Mouse (Mus musculus) stomach, embryonic 15.5 days (tissue): ENCODE results near the gene Myo3b. TPM values are rescaled to one million over a fixed set of nuclear protein-coding genes. Genes with fewer than 3 reads are reported as not detected.
A peak's percentile ranks its signal among the peaks of the same experiment; 100 is the strongest.

Experiments
- ATAC-seq: fragments of 200-750 bp; cut with Nextera tagmentation; 2 replicates; pipeline ENCODE4 v1.8.0; 2017; ENCODE audit warnings: low read depth, moderate number of reproducible peaks, moderate TSS enrichment; ENCODE audit not compliant: insufficient read depth, low FRiP score
- H3K27ac ChIP-seq: fragments of 300-500 bp; sonication (generic); 2 replicates; pipeline ENCODE4 v1.5.1; 2015; ENCODE audit warnings: mild to moderate bottlenecking, inconsistent platforms
- H3K27me3 ChIP-seq: fragments of 300-500 bp; sonication (generic); replicated peaks from 2 replicates; pipeline ENCODE4 v1.6.1; 2015; ENCODE audit warnings: inconsistent platforms
- H3K36me3 ChIP-seq: fragments of 300-500 bp; sonication (generic); 2 replicates; pipeline ENCODE4 v1.6.1; 2015; ENCODE audit warnings: inconsistent platforms
- H3K4me1 ChIP-seq: fragments of 300-500 bp; sonication (generic); 2 replicates; pipeline ENCODE4 v1.6.1; 2015; ENCODE audit warnings: inconsistent platforms
- H3K4me2 ChIP-seq: fragments of 300-500 bp; sonication (generic); 2 replicates; pipeline ENCODE4 v1.6.1; 2015; ENCODE audit warnings: mild to moderate bottlenecking, inconsistent platforms
- H3K4me3 ChIP-seq: fragments of 300-500 bp; sonication (generic); replicated peaks from 2 replicates; pipeline ENCODE4 v1.5.1; 2015; ENCODE audit warnings: inconsistent platforms
- H3K9ac ChIP-seq: fragments of 300-500 bp; sonication (generic); 2 replicates; pipeline ENCODE4 v1.6.1; 2015; ENCODE audit warnings: inconsistent platforms
- H3K9me3 ChIP-seq: fragments of 300-500 bp; sonication (generic); 2 replicates; pipeline ENCODE4 v1.6.1; 2016; ENCODE audit warnings: inconsistent platforms
- whole genome bisulfite sequencing: fragments of 180-500 bp; shearing (Covaris S2); methylation state at CpG from one replicate; pipeline ENCODE4 v1.1.7; 2015; 5-methylcytosine and 5-hydroxymethylcytosine counted together
- polyA plus RNA-seq: library from polyadenylated mRNA; unstranded; fragments of >200 nt; fragmentation: Nextera tagmentation; extraction: Ambion mirVana; gene quantifications from 2 replicates; pipeline ENCODE4 v1.2.1, GENCODE M21; 2015

The Myo3b gene
- polyA plus RNA-seq, 1 experiment from 2014 or later, result 0.37 TPM

- H3K36me3 ChIP-seq, result no peaks in the 10 kb centered on the region
- no peaks in the 10 kb centered on the region for H3K27me3 ChIP-seq
- H3K9me3 ChIP-seq, result no peaks in the 10 kb centered on the region
- ATAC-seq, result no peak
- H3K27ac ChIP-seq, result no peak overlapping the region
- no peak overlapping the region for H3K4me2 ChIP-seq
- no peak overlapping the region for H3K4me3 ChIP-seq
- WGBS, result 49% methylated on average over 5 of the region's 5 CpGs
- H3K4me1 ChIP-seq, result no peaks in the 10 kb centered on the region
- H3K9ac ChIP-seq, result no peak overlapping the region
Measured at GRCm38 (mm10) chr2:70407729-70408128, 368.8 kb downstream of the Myo3b start.

- WGBS, result 64% methylated on average over 4 of the region's 4 CpGs
- H3K9ac ChIP-seq, result no peak overlapping the region
- no peak overlapping the region for H3K4me3 ChIP-seq
- no peaks in the 10 kb centered on the region for H3K9me3 ChIP-seq
- no peaks in the 10 kb centered on the region for H3K4me1 ChIP-seq
- ATAC-seq, result no peak
- no peaks in the 10 kb centered on the region for H3K27me3 ChIP-seq
- no peak overlapping the region for H3K4me2 ChIP-seq
- no peaks in the 10 kb centered on the region for H3K36me3 ChIP-seq
- H3K27ac ChIP-seq, result no peak overlapping the region
Measured at GRCm38 (mm10) chr2:70410298-70410885, 371.5 kb downstream of the Myo3b start.

- Histone ChIP-seq H3K27ac (no peak overlapping the region), H3K27me3 (no peaks in the 10 kb centered on the region), H3K9me3 (no peaks in the 10 kb centered on the region), H3K4me2 (no peak overlapping the region), H3K4me3 (no peak overlapping the region), H3K4me1 (no peaks in the 10 kb centered on the region), H3K9ac (no peak overlapping the region), H3K36me3 (no peaks in the 10 kb centered on the region)
- ATAC-seq, result no peak
- 46% methylated on average over 13 of the region's 13 CpGs for whole genome bisulfite sequencing
Measured at GRCm38 (mm10) chr2:70412315-70412714, 373.4 kb downstream of the Myo3b start.

GRCm38 (mm10) chr2:70414386-70414785 lies 375.5 kb downstream of the Myo3b start:
- 72% methylated on average over 1 of the region's 1 CpGs for WGBS
- H3K27ac ChIP-seq, result no peak overlapping the region
- no peak overlapping the region for H3K9ac ChIP-seq
- H3K4me2 ChIP-seq, result no peak overlapping the region
- no peak for ATAC-seq
- no peaks in the 10 kb centered on the region for H3K27me3 ChIP-seq
- no peaks in the 10 kb centered on the region for H3K36me3 ChIP-seq
- no peaks in the 10 kb centered on the region for H3K4me1 ChIP-seq
- H3K9me3 ChIP-seq, result no peaks in the 10 kb centered on the region
- H3K4me3 ChIP-seq, result no peak overlapping the region

GRCm38 (mm10) chr2:70415521-70415920 lies 376.6 kb downstream of the Myo3b start:
- no peak for ATAC-seq
- H3K9me3 ChIP-seq, result no peaks in the 10 kb centered on the region
- no peaks in the 10 kb centered on the region for H3K27me3 ChIP-seq
- WGBS, result 89% methylated on average over 1 of the region's 1 CpGs
- H3K36me3 ChIP-seq, result no peaks in the 10 kb centered on the region
- H3K9ac ChIP-seq, result no peak overlapping the region
- H3K4me2 ChIP-seq, result no peak overlapping the region
- no peak overlapping the region for H3K4me3 ChIP-seq
- H3K27ac ChIP-seq, result no peak overlapping the region
- no peaks in the 10 kb centered on the region for H3K4me1 ChIP-seq

- Histone ChIP-seq H3K36me3 (no peaks in the 10 kb centered on the region), H3K27me3 (no peaks in the 10 kb centered on the region), H3K27ac (no peak overlapping the region), H3K4me1 (no peaks in the 10 kb centered on the region; the same call in 1 of the 2 replicates), H3K9ac (no peak overlapping the region), H3K9me3 (no peaks in the 10 kb centered on the region), H3K4me2 (no peak overlapping the region), H3K4me3 (no peak overlapping the region)
- ATAC-seq, result no peak
- 82% methylated on average over 6 of the region's 6 CpGs for WGBS
Measured at GRCm38 (mm10) chr2:70419336-70419735, 380.4 kb downstream of the Myo3b start.

- H3K4me3 ChIP-seq, result no peak overlapping the region
- no peak overlapping the region for H3K27ac ChIP-seq
- H3K9me3 ChIP-seq, result no peaks in the 10 kb centered on the region
- no peaks in the 10 kb centered on the region for H3K27me3 ChIP-seq
- H3K4me1 ChIP-seq, result no peaks in the 10 kb centered on the region; the same call in 1 of the 2 replicates
- H3K4me2 ChIP-seq, result no peak overlapping the region
- H3K9ac ChIP-seq, result no peak overlapping the region
- WGBS, result 39% methylated on average over 13 of the region's 13 CpGs
- ATAC-seq, result no peak
- H3K36me3 ChIP-seq, result no peaks in the 10 kb centered on the region
Measured at GRCm38 (mm10) chr2:70421144-70421874, 382.4 kb downstream of the Myo3b start.

- Histone ChIP-seq H3K4me3 (no peak overlapping the region), H3K4me2 (no peak overlapping the region), H3K9ac (no peak overlapping the region), H3K36me3 (no peaks in the 10 kb centered on the region), H3K27ac (no peak overlapping the region), H3K4me1 (no peaks in the 10 kb centered on the region; the same call in 1 of the 2 replicates), H3K9me3 (no peaks in the 10 kb centered on the region), H3K27me3 (no peaks in the 10 kb centered on the region)
- 36% methylated on average over 11 of the region's 11 CpGs for WGBS
- no peak for ATAC-seq
Measured at GRCm38 (mm10) chr2:70425611-70426010, 386.7 kb downstream of the Myo3b start.

- WGBS, result 10% methylated on average over 4 of the region's 4 CpGs
- Histone ChIP-seq H3K27ac (no peak overlapping the region), H3K4me3 (no peak overlapping the region), H3K9ac (no peak overlapping the region), H3K4me2 (peak overlapping the region; percentile 14), H3K27me3 (no peaks in the 10 kb centered on the region), H3K36me3 (no peaks in the 10 kb centered on the region), H3K4me1 (no peaks in the 10 kb centered on the region), H3K9me3 (no peaks in the 10 kb centered on the region)
- ATAC-seq, result no peak
Measured at GRCm38 (mm10) chr2:70443035-70443434, 404.1 kb downstream of the Myo3b start.

- Histone ChIP-seq H3K4me2 (no peak overlapping the region), H3K27ac (no peak overlapping the region), H3K9ac (no peak overlapping the region), H3K4me1 (no peaks in the 10 kb centered on the region), H3K4me3 (no peak overlapping the region), H3K27me3 (no peaks in the 10 kb centered on the region), H3K36me3 (no peaks in the 10 kb centered on the region), H3K9me3 (no peaks in the 10 kb centered on the region)
- WGBS, result 9% methylated on average over 7 of the region's 7 CpGs
- no peak for ATAC-seq
Measured at GRCm38 (mm10) chr2:70444141-70444540, 405.2 kb downstream of the Myo3b start.

- no peak for ATAC-seq
- peak overlapping the region; percentile 22 for H3K4me3 ChIP-seq
- H3K4me1 ChIP-seq, result no peaks in the 10 kb centered on the region
- no peaks in the 10 kb centered on the region for H3K36me3 ChIP-seq
- H3K27me3 ChIP-seq, result no peaks in the 10 kb centered on the region
- no peak overlapping the region for H3K9ac ChIP-seq
- 12% methylated on average over 12 of the region's 12 CpGs for WGBS
- no peaks in the 10 kb centered on the region for H3K9me3 ChIP-seq
- peak overlapping the region; percentile 52 for H3K4me2 ChIP-seq
- H3K27ac ChIP-seq, result no peak overlapping the region
Measured at GRCm38 (mm10) chr2:70456205-70456604, 417.3 kb downstream of the Myo3b start.

- Histone ChIP-seq H3K36me3 (no peaks in the 10 kb centered on the region), H3K27ac (no peak overlapping the region), H3K9me3 (no peaks in the 10 kb centered on the region), H3K9ac (no peak overlapping the region), H3K4me1 (no peaks in the 10 kb centered on the region), H3K4me3 (no peak overlapping the region), H3K27me3 (no peaks in the 10 kb centered on the region), H3K4me2 (no peak overlapping the region)
- 81% methylated on average over 1 of the region's 1 CpGs for WGBS
- ATAC-seq, result no peak
Measured at GRCm38 (mm10) chr2:70463606-70464005, 424.7 kb downstream of the Myo3b start.
